Mouse (Mus musculus): ENCODE results near the gene Npc1l1.

The Npc1l1 gene

DNA sequence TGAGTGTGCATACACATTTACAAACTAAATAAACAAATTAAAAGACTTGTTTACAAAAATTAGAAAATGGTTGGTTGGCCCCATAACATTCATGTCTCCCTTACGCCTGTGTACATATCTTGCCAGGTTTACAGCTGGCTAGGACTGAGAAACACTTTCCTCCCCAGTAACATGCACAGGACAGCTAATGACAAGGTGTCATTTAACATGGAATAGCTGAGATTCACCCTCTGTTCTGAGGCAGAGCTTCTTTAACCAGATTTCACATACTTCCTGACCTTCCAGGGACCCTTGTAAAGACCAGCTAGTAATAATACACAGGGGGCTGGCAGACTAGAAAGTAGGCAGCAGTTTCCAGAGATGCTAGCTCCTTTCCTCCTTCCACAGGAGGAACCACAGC lies 21.8 kb downstream of the Npc1l1 start:
- no peak for DNase-seq (ENCODE audit: extremely low spot score, low read depth, low spot score)

- no peak for DNase-seq (ENCODE audit: extremely low spot score, low read depth, low spot score)
Measured at GRCm38 (mm10) chr11:6207090-6207489, 22.9 kb downstream of the Npc1l1 start.

GRCm38 (mm10) chr11:6200570-6200969 lies 29.4 kb downstream of the Npc1l1 start:
- DNase-seq (ENCODE audit: extremely low spot score, low read depth, low spot score), result no peak

- DNase-seq (ENCODE audit: extremely low spot score, low read depth, low spot score), result peak; percentile 86
Measured at GRCm38 (mm10) chr11:6200087-6200569, 29.8 kb downstream of the Npc1l1 start, which contains the start of gene Nudcd3. Gene Nudcd3, minus strand, starts transcription at chr11:6200415.

GRCm38 (mm10) chr11:6199410-6200086 lies 30.4 kb downstream of the Npc1l1 start, which contains the start of gene A730071L15Rik:
Gene A730071L15Rik, plus strand, starts transcription at chr11:6200029.
- no peak for DNase-seq (ENCODE audit: extremely low spot score, low read depth, low spot score)

- no peak for DNase-seq (ENCODE audit: extremely low spot score, low read depth, low spot score)
Measured at GRCm38 (mm10) chr11:6198449-6198848, 31.5 kb downstream of the Npc1l1 start.

DNA sequence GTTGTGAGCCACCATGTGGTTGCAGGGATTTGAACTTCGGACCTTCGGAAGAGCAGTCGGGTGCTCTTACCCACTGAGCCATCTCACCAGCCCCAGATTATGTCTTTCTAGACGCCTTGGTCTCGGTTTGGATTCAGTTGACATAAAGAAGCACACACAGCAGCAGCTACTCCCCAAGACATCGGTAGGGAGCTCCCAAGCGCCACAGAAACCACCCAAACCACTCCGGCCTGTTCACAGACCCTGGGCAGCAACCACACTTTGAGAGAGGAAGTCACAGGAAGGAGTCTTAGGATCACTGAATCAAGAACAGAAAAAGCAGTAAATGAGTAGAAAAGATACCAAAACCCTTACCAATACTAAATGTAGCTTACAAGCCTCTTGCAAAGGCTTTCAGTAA lies 33.2 kb downstream of the Npc1l1 start:
- no peak for DNase-seq (ENCODE audit: extremely low spot score, low read depth, low spot score)

- peak; percentile 89 for DNase-seq (ENCODE audit: extremely low spot score, low read depth, low spot score)
Measured at GRCm38 (mm10) chr11:6187878-6188277, 42.1 kb downstream of the Npc1l1 start.

- DNase-seq (ENCODE audit: extremely low spot score, low read depth, low spot score), result no peak
Measured at GRCm38 (mm10) chr11:6187399-6187798, 42.5 kb downstream of the Npc1l1 start.

- no peak for DNase-seq (ENCODE audit: extremely low spot score, low read depth, low spot score)
Measured at GRCm38 (mm10) chr11:6184202-6184935, 45.6 kb downstream of the Npc1l1 start.

- DNase-seq (ENCODE audit: extremely low spot score, low read depth, low spot score), result no peak
Measured at GRCm38 (mm10) chr11:6183246-6183645, 46.7 kb downstream of the Npc1l1 start.

GRCm38 (mm10) chr11:6180811-6181399 lies 49.0 kb downstream of the Npc1l1 start:
- no peak for DNase-seq (ENCODE audit: extremely low spot score, low read depth, low spot score)

GRCm38 (mm10) chr11:6179194-6179593 lies 50.7 kb downstream of the Npc1l1 start:
- DNase-seq (ENCODE audit: extremely low spot score, low read depth, low spot score), result no peak

GRCm38 (mm10) chr11:6178673-6179166 lies 51.2 kb downstream of the Npc1l1 start:
- no peak for DNase-seq (ENCODE audit: extremely low spot score, low read depth, low spot score)

- DNase-seq (ENCODE audit: extremely low spot score, low read depth, low spot score), result no peak
Measured at GRCm38 (mm10) chr11:6177781-6178420, 52.0 kb downstream of the Npc1l1 start.

DNA sequence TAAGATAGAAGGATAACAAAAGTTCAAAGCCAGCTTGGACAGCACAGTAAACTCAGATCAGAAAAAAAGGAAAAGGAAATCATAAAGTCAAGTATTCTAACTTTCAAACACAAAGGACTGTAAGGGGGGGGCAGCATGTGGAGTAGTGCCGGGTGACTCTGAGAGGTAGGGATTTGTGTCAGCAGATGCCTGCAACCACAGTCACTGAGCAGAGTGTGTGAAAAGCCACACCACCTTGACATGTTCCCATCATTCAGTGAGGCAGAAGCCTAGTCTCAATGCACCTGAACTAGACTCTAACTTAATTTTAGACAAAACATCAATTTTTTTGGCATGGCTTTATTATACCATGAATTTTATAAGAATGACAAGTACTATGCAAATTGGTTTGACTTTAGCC lies 54.4 kb downstream of the Npc1l1 start:
- no peak for DNase-seq (ENCODE audit: extremely low spot score, low read depth, low spot score)

DNA sequence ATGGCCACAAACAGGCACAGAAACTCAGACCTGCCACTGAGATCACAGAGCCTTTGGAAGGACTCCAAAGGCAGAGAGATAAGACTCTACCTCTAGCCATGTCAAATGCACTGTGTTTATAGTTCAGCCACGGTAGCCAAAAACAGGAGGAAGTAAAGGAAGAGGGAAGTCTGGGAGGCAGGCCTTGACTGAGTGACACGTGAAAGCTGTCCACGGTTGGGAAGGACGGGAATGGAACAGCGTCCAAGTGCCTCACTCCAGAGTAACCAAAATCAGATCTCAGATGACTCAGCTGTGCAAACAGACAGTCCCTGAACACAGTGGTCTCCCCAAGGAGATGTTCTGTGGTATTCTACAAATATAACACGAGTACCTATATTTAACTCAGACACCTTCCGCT lies 55.2 kb downstream of the Npc1l1 start:
- DNase-seq (ENCODE audit: extremely low spot score, low read depth, low spot score), result no peak

GRCm38 (mm10) chr11:6169041-6169663 lies 60.8 kb downstream of the Npc1l1 start:
- no peak for DNase-seq (ENCODE audit: extremely low spot score, low read depth, low spot score)

- DNase-seq (ENCODE audit: extremely low spot score, low read depth, low spot score), result no peak
Measured at GRCm38 (mm10) chr11:6166351-6166750, 63.6 kb downstream of the Npc1l1 start.

DNA sequence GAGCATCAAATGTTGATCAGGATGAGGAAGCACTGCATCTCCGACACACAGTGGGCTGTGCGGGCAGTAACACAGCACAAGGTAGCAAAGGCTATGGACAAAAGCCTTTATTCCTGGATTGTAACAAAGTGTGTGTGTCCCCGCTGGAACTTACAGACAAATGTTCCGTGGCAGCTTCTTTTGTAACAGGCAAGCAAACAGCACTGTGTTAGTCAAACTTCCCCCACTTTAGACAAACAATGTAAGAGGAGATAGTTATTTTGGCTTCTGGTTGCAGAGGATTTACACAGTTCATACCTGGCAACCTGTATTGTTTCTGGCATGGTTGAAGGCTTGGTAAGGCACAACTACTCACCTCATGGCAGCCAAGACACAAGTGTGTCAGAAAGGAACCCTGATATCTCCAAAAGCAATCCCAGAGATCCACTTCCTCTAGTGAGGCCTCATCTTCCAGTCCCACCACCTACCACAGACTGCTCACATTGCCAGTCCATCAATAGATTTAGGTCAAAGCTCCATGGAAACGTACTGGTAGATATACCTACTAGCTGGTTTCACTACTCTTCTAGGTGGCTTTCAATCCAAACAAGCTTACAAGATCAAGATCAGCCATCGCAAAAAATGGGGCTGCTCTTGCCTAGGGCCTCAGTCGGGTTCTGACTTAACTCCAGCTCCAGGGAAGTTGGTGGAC lies 64.4 kb downstream of the Npc1l1 start:
- no peak for DNase-seq (ENCODE audit: extremely low spot score, low read depth, low spot score)

Measured in hindlimb bud, embryonic 11.5 days (tissue).